Mouse (Mus musculus) neural tube, embryonic 10.5 days (tissue): ENCODE data around the gene Ccl3.

Experiments used
- DNase-seq: peaks from one replicate; pipeline ENCODE4 v3.0.0-alpha.2; 2017; ENCODE audit warnings: low spot score; ENCODE audit errors: extremely low spot score

Gene Ccl3

DNA sequence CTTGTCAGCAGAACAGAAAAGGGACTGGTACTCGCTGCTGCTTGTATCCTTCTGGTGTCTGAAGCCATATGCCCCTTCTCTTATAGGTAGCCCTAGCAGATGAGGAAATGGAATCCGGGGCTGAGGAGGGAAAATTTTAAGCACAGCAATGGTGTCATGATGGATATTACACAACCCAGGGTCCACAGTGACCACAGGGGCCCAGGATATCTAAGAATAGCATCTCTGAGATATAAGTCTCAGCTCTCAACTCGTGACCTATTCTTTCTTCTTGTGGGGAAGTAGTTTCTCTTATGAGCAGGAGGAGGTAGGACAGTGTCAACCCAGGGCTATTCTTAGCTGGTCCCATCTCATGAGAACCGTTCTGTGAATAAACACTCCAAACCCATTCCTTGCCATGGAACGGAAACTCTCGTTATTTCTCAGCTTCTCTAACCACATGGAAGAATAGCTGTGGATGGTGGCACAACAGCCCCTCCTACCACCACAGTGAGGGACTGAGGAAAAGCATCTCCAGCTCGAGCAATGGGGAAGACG is at the start of gene Ccl3:
Ccl3 (minus strand) TSS at position 51 of the 537 bp plus-strand sequence.
- DNase-seq, result no peak

DNA sequence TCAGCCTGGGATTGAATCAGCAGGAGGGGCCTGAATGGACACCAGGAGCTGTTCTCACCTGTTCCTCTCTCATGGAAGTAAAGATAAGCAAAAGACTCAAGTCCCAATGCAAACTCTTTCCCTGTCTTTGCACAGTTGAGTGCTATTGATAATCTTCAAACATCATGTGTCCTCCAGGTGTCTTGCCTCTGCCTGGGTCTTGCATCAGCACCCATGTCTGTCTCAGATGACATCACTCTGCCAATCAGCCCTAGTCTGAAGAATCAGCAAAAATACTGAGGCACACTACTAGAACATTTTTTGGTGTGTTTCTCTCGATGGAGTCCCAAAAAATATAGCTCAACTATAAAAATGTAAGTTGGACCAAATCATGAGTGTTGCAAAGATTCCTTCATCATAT is 42.9 kb upstream of the Ccl3 start:
- DNase-seq, result no peak

GRCm38 (mm10) chr11:83689918-83690317 is 40.8 kb upstream of the Ccl3 start:
- no peak for DNase-seq

DNA sequence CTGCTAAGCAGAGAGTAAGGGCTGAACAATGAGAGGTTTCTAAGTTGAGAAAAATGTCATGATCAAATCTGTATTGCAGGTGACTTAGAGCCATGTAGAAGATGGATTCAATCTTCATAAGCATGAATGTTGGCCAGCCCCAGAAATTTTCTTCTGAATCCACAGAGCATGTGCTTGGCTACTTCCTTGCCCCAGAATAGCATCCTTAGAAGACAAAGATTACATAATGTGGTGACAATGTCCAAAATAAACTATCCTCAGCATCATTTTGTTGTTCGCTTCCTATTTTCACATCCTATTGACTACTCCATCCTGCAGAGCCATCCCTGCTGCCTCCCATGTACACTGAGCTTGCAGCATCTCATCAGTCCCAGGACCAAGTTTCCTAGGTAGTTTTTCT is 26.5 kb upstream of the Ccl3 start:
- no peak for DNase-seq

- DNase-seq, result no peak
These were observed 22.6 kb upstream of the Ccl3 start for GRCm38 (mm10) chr11:83671743-83672142.

DNA sequence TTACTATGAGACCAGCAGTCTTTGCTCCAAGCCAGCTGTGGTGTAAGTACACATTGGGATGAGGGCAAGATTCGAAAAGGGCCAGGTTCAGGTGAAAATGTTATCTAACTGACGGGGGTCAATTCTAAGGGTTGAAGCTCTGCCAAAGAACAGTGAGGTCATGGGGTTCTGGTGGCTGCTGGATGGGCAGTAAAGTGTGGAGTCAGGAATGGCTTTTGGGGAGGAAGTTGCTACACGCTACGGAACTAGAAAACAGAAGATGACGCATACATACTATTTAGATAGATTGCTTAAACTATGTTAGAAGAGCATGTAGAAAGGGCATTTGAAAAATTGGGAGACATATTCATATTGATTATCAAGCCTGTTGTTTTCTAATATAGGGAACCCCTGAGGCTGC is 14.4 kb upstream of the Ccl3 start:
- DNase-seq, result no peak

DNA sequence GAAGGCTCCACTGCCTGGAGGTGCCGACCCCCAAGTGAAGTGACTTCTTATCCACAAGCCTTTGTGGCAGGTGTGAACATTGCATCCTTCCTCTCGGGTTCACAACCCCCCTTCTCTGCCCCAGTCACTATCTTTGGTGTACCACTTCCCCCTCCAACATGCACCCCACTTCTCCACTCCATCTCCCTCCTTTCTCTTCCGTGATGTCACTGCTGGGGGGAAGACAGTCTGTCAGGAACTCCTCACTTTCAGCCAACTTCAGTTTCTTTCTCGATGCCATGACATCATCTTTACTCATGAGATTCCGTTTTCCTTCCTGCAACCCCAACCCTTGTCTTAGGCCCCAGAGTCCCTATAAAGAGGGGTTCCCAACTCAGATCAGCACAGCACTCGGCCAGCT is 13.0 kb upstream of the Ccl3 start, which contains the start of gene Ccl4:
Ccl4 (plus strand) TSS at position 381 of the 400 bp plus-strand sequence.
- DNase-seq, result no peak

DNA sequence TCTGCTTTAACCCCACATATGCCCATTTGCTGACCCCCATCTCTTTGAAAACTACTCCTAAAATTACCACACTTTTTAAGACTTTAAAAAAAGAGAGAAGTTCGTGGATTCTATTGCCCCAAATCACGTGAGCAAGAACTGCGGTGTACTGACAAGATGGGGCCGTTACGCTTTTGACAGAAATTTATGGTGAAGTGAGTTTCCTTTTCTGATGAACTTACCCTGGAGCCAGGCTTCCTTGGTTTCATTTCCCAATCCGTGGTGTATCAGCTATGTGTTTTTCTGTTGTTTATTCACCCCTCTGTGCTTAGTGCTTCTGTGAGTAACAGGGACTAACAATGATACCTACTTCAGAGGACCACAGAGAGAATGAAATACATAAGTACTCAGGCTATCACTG is 9.6 kb upstream of the Ccl3 start:
- DNase-seq, result no peak

- no peak for DNase-seq
These were observed 8.4 kb upstream of the Ccl3 start for GRCm38 (mm10) chr11:83657508-83657907.

DNA sequence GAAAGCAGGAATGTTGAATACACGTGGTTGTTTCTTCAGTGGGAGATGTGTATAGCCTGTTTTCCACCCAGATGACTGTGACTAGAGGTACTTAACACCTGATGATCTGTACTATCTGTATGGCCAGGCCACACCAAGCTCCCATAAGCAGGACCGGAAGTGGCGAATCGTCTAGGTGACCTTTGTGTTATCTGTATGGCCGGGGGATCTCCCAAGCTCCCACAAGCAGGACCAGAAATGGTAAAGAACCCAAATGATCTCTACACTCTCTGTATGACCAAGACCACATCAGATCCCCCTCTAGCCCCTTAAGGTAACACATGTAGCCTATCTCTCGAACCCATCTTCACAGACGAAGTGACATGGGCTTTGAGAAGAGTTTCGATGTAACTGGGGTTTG is 5.5 kb upstream of the Ccl3 start:
- DNase-seq, result no peak

- DNase-seq, result no peak
These were observed 2.6 kb downstream of the Ccl3 start for GRCm38 (mm10) chr11:83646356-83647149.

DNA sequence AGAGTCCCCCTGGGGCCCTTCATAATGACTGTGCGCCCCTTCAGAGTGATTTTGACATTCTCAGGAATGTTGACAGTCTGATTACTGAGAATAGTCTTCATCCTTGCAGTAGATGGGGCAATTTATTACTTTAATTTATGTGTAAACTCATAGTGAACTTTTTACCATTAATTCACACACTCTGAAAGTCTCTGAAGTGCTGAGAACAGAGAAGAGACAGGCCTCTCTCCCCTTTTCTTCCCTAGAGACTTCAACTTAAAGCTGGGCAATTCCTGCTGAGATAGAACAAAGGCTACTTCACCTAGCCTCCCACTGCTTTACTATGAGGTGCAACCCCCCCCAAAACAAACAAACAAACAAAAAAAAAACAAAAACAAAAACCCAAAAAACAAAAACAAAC is 3.6 kb downstream of the Ccl3 start, which contains the start of gene Rpl9-ps1:
Rpl9-ps1 (minus strand) TSS at position 101 of the 400 bp plus-strand sequence.
- DNase-seq, result no peak

DNA sequence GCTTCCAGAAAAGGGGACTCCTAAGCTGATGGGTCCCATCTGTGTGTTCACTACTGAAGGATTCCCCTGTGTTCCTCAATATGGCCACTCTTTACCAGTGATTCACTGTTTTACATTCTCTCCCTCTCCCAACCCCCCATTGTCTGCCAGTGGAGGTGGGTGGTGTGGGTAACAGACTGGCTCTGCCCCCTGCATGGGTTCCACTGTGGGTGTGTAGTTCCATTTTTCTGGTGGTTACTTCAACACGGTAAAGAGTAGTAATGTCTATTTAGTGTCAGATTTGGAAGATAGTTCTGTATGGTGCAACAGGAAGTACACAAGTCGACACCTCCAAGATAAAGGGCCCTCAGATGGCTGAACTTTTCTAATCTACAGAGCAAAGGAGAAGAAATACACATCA is 7.9 kb downstream of the Ccl3 start:
- no peak for DNase-seq

DNA sequence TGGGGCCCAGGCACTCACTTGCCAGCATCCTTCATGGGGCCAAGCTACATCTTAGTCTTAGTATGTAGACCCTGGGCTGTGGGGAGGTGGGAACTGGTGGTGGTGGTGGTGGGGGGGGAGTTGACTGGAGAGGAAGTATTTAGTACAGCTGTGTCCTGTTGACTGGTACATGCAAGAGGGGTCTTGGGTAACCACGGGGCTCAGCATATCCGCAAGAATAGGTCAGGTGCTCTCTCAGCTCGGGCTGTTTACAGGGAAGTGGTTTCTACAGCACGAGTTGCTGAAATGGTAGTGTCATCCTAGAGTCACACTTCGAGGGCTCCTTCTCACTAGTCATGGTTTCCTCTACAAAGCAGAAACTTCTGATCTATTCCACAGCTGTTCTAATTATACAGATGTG is 9.0 kb downstream of the Ccl3 start:
- no peak for DNase-seq

DNA sequence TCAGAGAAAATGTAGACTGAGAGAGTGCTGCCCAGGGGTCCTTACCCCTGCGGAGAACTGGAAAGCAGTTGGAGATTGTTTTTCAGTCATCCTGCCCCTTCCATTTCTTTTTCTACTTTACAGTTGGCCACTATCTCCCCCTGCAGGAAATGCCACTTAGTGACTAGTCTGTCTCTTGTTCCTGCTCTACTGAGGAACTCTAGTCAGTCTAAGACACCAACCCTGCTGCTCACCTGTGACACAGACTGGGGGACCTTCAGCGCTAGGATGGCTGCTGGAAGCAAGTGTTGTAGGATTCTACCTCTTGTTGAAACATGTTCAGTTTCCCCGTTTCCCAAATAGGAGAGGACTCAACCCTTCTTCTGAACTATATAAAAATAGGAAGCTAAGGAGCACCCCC is 9.6 kb downstream of the Ccl3 start:
- DNase-seq, result no peak

DNA sequence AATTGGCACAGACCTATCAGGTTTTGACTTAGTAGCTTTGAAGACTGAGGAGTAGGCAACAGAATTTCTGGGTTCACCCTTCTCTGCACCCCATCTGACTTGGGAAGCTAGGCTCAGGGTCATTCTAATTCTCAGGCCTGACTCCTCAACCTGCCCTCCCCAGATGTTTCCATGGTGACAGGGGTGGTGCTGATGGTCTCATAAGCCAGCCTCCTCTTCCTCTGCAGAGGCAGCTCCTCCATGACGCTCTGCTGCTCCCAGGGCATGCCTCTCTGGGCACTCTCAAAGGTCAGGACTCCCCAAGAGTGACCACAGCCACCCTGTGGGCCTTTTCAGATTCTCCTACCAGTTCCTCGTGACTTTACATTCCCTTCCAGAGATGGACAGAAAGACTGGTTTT is 10.2 kb downstream of the Ccl3 start:
- no peak for DNase-seq

- DNase-seq, result no peak
These were observed 12.4 kb downstream of the Ccl3 start for GRCm38 (mm10) chr11:83636742-83637235.

GRCm38 (mm10) chr11:83634898-83635297 is 14.3 kb downstream of the Ccl3 start:
- no peak for DNase-seq

GRCm38 (mm10) chr11:83634425-83634824 is 14.7 kb downstream of the Ccl3 start:
- DNase-seq, result no peak

DNA sequence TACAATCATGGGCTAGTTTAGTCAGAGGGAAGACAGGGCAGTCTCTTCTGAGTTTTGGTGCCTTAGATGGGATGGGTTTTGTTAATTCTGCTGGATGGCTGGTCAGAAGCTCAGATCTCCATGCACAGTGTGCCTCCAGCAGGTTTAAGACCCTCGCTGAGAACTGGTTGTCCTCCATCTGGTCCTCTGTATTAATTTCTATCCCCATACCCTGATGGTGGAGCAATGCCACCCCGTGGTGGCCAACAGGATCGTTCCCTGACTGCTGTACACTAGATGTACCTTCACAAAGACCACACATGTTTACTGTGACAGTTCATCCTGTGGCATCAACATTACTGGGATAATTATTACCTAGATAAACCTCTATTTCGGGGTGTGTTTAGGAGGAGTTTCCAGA is 16.4 kb downstream of the Ccl3 start:
- DNase-seq, result no peak

GRCm38 (mm10) chr11:83631065-83631464 is 18.1 kb downstream of the Ccl3 start:
- no peak for DNase-seq

DNA sequence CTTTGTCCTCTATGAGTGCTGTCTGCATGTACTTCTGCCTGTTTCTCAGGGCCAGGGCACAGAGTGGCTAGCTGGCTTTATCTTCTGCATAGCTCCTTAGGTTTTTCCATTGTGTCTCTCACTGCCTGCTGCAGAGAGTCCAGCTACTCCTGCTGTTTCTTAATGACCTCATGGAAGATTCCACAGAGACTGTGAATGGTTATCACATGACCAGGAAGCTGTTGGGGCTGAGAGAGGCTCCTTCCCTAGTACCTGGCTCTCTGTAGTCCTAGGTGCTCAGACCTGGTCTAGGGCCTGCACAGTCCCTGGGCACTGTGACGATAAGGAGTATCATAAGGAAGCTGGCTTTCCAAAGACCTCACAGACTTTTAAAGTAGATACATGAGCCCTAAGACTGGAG is 18.5 kb downstream of the Ccl3 start:
- no peak for DNase-seq

DNA sequence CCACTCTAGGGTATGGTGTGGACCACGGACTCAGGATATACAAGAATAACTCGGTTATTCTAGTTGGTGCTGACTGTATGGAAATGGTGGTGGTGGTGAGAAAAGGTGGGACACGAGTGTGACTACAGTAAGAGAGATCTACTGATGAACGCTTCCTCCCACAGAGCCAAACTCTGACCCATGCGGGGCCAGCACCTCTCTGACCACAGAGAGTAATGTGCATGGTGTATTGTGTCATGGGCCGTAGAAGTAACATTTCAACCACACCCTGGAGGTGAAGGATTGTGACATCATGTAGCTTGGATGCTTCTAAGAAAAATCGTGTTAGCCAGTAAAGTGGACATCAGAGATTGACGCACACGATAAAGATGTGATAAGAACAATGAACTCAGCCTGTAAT is 20.3 kb downstream of the Ccl3 start:
- DNase-seq, result no peak
